Mouse (Mus musculus) embryonic facial prominence, embryonic 14.5 days (tissue): Measurements from ENCODE around the gene Setd1a. TPM values are rescaled to one million over a fixed set of nuclear protein-coding genes. Genes with fewer than 3 reads are reported as not detected.

Experiments
- ATAC-seq: fragments of 200-750 bp; cut with Nextera tagmentation; 2 replicates; pipeline ENCODE4 v1.8.0; 2017; ENCODE audit warnings: low read depth, moderate number of reproducible peaks, moderate TSS enrichment
- DNase-seq: peaks from one replicate; pipeline ENCODE4 v3.0.0-alpha.2; 2015; ENCODE audit warnings: low spot score
- H3K27ac ChIP-seq: fragments of 300-500 bp; sonication (generic); replicated peaks from 2 replicates; pipeline ENCODE4 v1.5.1; 2014; ENCODE audit warnings: low read depth, mild to moderate bottlenecking, low read length, moderate library complexity
- H3K27me3 ChIP-seq: fragments of 300-500 bp; sonication (generic); replicated peaks from 2 replicates; pipeline ENCODE4 v1.6.1; 2014; ENCODE audit warnings: low read length; ENCODE audit not compliant: control insufficient read depth, insufficient read depth
- H3K36me3 ChIP-seq: fragments of 300-500 bp; sonication (generic); 2 replicates; pipeline ENCODE4 v1.6.1; 2014; ENCODE audit warnings: low read length, mixed read lengths; ENCODE audit not compliant: control insufficient read depth, insufficient read depth
- H3K4me1 ChIP-seq: fragments of 300-500 bp; sonication (generic); 2 replicates; pipeline ENCODE4 v1.6.1; 2014; ENCODE audit warnings: antibody characterized with exemption, low read length; ENCODE audit not compliant: control insufficient read depth, insufficient read depth
- H3K4me2 ChIP-seq: fragments of 300-500 bp; sonication (generic); 2 replicates; pipeline ENCODE4 v1.6.1; 2014; ENCODE audit warnings: low read depth, mild to moderate bottlenecking, low read length, moderate library complexity, mixed read lengths
- H3K4me3 ChIP-seq: fragments of 300-500 bp; sonication (generic); 2 replicates; pipeline ENCODE4 v1.5.1; 2014; ENCODE audit warnings: low read depth, mild to moderate bottlenecking, low read length
- H3K9ac ChIP-seq: fragments of 300-500 bp; sonication (generic); 2 replicates; pipeline ENCODE4 v1.6.1; 2014; ENCODE audit warnings: low read depth, mild to moderate bottlenecking, low read length, moderate library complexity, mixed read lengths
- H3K9me3 ChIP-seq: fragments of 300-500 bp; sonication (generic); 2 replicates; pipeline ENCODE4 v1.6.1; 2016; ENCODE audit warnings: low read length; ENCODE audit not compliant: control insufficient read depth
- WGBS: fragments of 180-500 bp; shearing (Covaris S2); extraction: QIAGEN DNeasy Blood & Tissue Kit; methylation state at CpG from one replicate; pipeline ENCODE4 v1.1.7; 2014; 5-methylcytosine and 5-hydroxymethylcytosine counted together
- polyA plus RNA-seq: library from polyadenylated mRNA; unstranded; fragments of >200 nt; fragmentation: Nextera tagmentation; extraction: Ambion mirVana; gene quantifications from 2 replicates; pipeline ENCODE4 v1.2.1, GENCODE M21; 2014

The Setd1a gene
- polyA plus RNA-seq, 1 experiment from 2014 or later: 24.1 TPM

- ATAC-seq (no peak), DNase-seq (no peak)
- no peaks in the 10 kb centered on the region for H3K27me3 ChIP-seq
- peaks cover 96% of the 10 kb centered on the region for H3K36me3 ChIP-seq
- no peak overlapping the region for H3K9ac ChIP-seq
- no peak overlapping the region for H3K27ac ChIP-seq
- WGBS: 85% methylated on average over 7 of the region's 7 CpGs
- no peak overlapping the region for H3K4me2 ChIP-seq
- no peaks in the 10 kb centered on the region for H3K4me1 ChIP-seq
- no peaks in the 10 kb centered on the region for H3K9me3 ChIP-seq
- H3K4me3 ChIP-seq: no peak overlapping the region
These were observed 22.7 kb upstream of the Setd1a start for GRCm38 (mm10) chr7:127753741-127754140.

GRCm38 (mm10) chr7:127759716-127760115 is 16.8 kb upstream of the Setd1a start:
- DNase-seq (no peak), ATAC-seq (no peak)
- Histone ChIP-seq H3K36me3 (peaks cover 65% of the 10 kb centered on the region), H3K27me3 (no peaks in the 10 kb centered on the region), H3K4me3 (no peak overlapping the region), H3K9ac (no peak overlapping the region; the same call in 1 of the 2 replicates), H3K9me3 (no peaks in the 10 kb centered on the region), H3K27ac (peak overlapping the region; percentile 15; the same call in 1 of the 2 replicates), H3K4me2 (no peak overlapping the region), H3K4me1 (no peaks in the 10 kb centered on the region)
- WGBS: 35% methylated on average over 6 of the region's 6 CpGs

- no peaks in the 10 kb centered on the region for H3K4me1 ChIP-seq
- H3K27me3 ChIP-seq: no peaks in the 10 kb centered on the region
- H3K36me3 ChIP-seq: peaks cover 65% of the 10 kb centered on the region
- DNase-seq (no peak), ATAC-seq (peak; percentile 10; the same call in 1 of the 2 replicates)
- no peaks in the 10 kb centered on the region for H3K9me3 ChIP-seq
- H3K4me3 ChIP-seq: no peak overlapping the region
- no peak overlapping the region for H3K9ac ChIP-seq
- no peak overlapping the region for H3K27ac ChIP-seq
- H3K4me2 ChIP-seq: no peak overlapping the region
- 72% methylated on average over 3 of the region's 3 CpGs for WGBS
These were observed 16.0 kb upstream of the Setd1a start for GRCm38 (mm10) chr7:127760478-127760877.

GRCm38 (mm10) chr7:127761026-127761425 is 15.4 kb upstream of the Setd1a start:
- Histone ChIP-seq H3K4me1 (no peaks in the 10 kb centered on the region), H3K36me3 (peaks cover 65% of the 10 kb centered on the region), H3K9me3 (no peaks in the 10 kb centered on the region), H3K27me3 (no peaks in the 10 kb centered on the region), H3K27ac (no peak overlapping the region), H3K4me3 (no peak overlapping the region), H3K4me2 (no peak overlapping the region), H3K9ac (no peak overlapping the region)
- ATAC-seq (peak; percentile 69), DNase-seq (peak; percentile 80)
- WGBS: 45% methylated on average over 7 of the region's 7 CpGs

GRCm38 (mm10) chr7:127763642-127764041 is 12.8 kb upstream of the Setd1a start:
- no peak overlapping the region for H3K9ac ChIP-seq
- no peak overlapping the region for H3K27ac ChIP-seq
- WGBS: 96% methylated on average over 4 of the region's 4 CpGs
- peaks cover 3% of the 10 kb centered on the region; the same call in 1 of the 2 replicates for H3K4me1 ChIP-seq
- no peak overlapping the region for H3K4me3 ChIP-seq
- H3K4me2 ChIP-seq: no peak overlapping the region
- DNase-seq (no peak), ATAC-seq (no peak)
- H3K27me3 ChIP-seq: no peaks in the 10 kb centered on the region
- peaks cover 61% of the 10 kb centered on the region for H3K36me3 ChIP-seq
- no peaks in the 10 kb centered on the region for H3K9me3 ChIP-seq

GRCm38 (mm10) chr7:127765756-127766155 is 10.7 kb upstream of the Setd1a start:
- no peak for DNase-seq
- no peaks in the 10 kb centered on the region for H3K27me3 ChIP-seq
- H3K9ac ChIP-seq: no peak overlapping the region
- H3K9me3 ChIP-seq: no peaks in the 10 kb centered on the region
- H3K4me3 ChIP-seq: no peak overlapping the region
- no peak overlapping the region for H3K4me2 ChIP-seq
- ATAC-seq: no peak
- WGBS: 91% methylated on average over 2 of the region's 2 CpGs
- H3K4me1 ChIP-seq: peaks cover 8% of the 10 kb centered on the region; the same call in 1 of the 2 replicates
- H3K27ac ChIP-seq: no peak overlapping the region
- peaks cover 61% of the 10 kb centered on the region for H3K36me3 ChIP-seq

- no peak overlapping the region for H3K27ac ChIP-seq
- DNase-seq (no peak), ATAC-seq (no peak)
- H3K9ac ChIP-seq: no peak overlapping the region
- H3K36me3 ChIP-seq: peaks cover 58% of the 10 kb centered on the region
- peaks cover 14% of the 10 kb centered on the region; the same call in 1 of the 2 replicates for H3K4me1 ChIP-seq
- H3K9me3 ChIP-seq: no peaks in the 10 kb centered on the region
- no peak overlapping the region for H3K4me3 ChIP-seq
- no peak overlapping the region for H3K4me2 ChIP-seq
- WGBS: 75% methylated on average over 13 of the region's 17 CpGs
- H3K27me3 ChIP-seq: no peaks in the 10 kb centered on the region
These were observed 9.4 kb upstream of the Setd1a start for GRCm38 (mm10) chr7:127766851-127767609.

- no peaks in the 10 kb centered on the region for H3K9me3 ChIP-seq
- 96% methylated on average over 19 of the region's 19 CpGs for WGBS
- H3K4me3 ChIP-seq: no peak overlapping the region
- H3K4me2 ChIP-seq: no peak overlapping the region
- ATAC-seq (no peak), DNase-seq (no peak)
- no peak overlapping the region for H3K9ac ChIP-seq
- H3K36me3 ChIP-seq: peaks cover 52% of the 10 kb centered on the region
- H3K27me3 ChIP-seq: no peaks in the 10 kb centered on the region
- peaks cover 14% of the 10 kb centered on the region; the same call in 1 of the 2 replicates for H3K4me1 ChIP-seq
- peak overlapping the region; percentile 93; the same call in 1 of the 2 replicates for H3K27ac ChIP-seq
These were observed 8.7 kb upstream of the Setd1a start for GRCm38 (mm10) chr7:127767671-127768345.
